Mouse (Mus musculus): Measurements from ENCODE around the gene Arhgap32. TPM values are rescaled to one million over a fixed set of nuclear protein-coding genes. Genes with fewer than 3 reads are reported as not detected.
"Not testable (repeated sequence)": the region's sequence is repeated elsewhere in the genome, so short reads cannot be mapped to it uniquely, and the experiment has no call there.

The Arhgap32 gene
- total and polyA plus RNA-seq, 2 experiments from 2014 or later = 12.9 to 40.9 TPM

GRCm38 (mm10) chr9:32159724-32160123 is 43.8 kb downstream of the Arhgap32 start:
- no peaks in the 10 kb centered on the region for H3K27me3 ChIP-seq (ENCODE audit: insufficient read depth, low read length)
- no peaks in the 10 kb centered on the region for H3K36me3 ChIP-seq (ENCODE audit: insufficient read depth)
- 68% methylated on average over 3 of the region's 3 CpGs for WGBS
- TF ChIP-seq CTCF (IDR thresholded peaks at IDR 0.05; ENCODE audit: low read depth) = no peak
- ATAC-seq = no peak
- no peak overlapping the region for H3K4me2 ChIP-seq (ENCODE audit: low read depth)
- no peaks in the 10 kb centered on the region for H3K9me3 ChIP-seq (ENCODE audit: low read length)
- H3K4me1 ChIP-seq (ENCODE audit: insufficient read depth) = 0 out of 2 replicates have a peak, but pooled peaks cover 6% of the 10 kb centered on the region
- no peak overlapping the region for H3K27ac ChIP-seq (ENCODE audit: low read depth, low read length)
- no peak overlapping the region for H3K4me3 ChIP-seq (ENCODE audit: low read depth, low read length)
- no peak overlapping the region for H3K9ac ChIP-seq
- no peak for DNase-seq

DNA sequence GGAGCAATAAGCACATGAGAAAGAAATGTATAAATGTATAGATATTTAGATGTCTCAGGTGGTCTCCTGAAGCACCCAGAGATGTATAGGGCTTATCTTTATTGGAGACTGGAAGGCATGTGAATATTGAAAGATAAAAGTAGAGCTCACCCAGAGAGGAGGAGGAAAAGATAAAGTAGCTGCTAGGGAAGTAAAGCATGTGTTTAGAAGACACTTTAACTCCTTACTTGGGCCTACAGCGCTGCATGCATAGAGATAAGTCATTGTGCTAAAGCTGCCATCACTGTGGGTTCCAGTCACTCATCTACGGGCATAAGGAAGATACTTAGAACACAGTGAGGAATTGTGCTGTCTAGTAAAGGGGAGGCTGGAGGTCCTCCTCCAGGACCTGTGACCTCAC is 46.9 kb downstream of the Arhgap32 start:
- 0 out of 2 replicates have a peak, but pooled peaks cover 6% of the 10 kb centered on the region for H3K4me1 ChIP-seq (ENCODE audit: insufficient read depth)
- no peak overlapping the region for H3K27ac ChIP-seq (ENCODE audit: low read depth, low read length)
- no peaks in the 10 kb centered on the region for H3K27me3 ChIP-seq (ENCODE audit: insufficient read depth, low read length)
- no peak overlapping the region for H3K4me3 ChIP-seq (ENCODE audit: low read depth, low read length)
- DNase-seq = no peak
- H3K36me3 ChIP-seq (ENCODE audit: insufficient read depth) = no peaks in the 10 kb centered on the region
- no peak for TF ChIP-seq CTCF (IDR thresholded peaks at IDR 0.05; ENCODE audit: low read depth)
- no peak overlapping the region for H3K9ac ChIP-seq
- no peak overlapping the region for H3K4me2 ChIP-seq (ENCODE audit: low read depth)
- 83% methylated on average over 2 of the region's 2 CpGs for WGBS
- H3K9me3 ChIP-seq (ENCODE audit: low read length) = no peaks in the 10 kb centered on the region
- ATAC-seq = no peak

GRCm38 (mm10) chr9:32163820-32164219 is 47.9 kb downstream of the Arhgap32 start:
- H3K27ac ChIP-seq (ENCODE audit: low read depth, low read length); ATAC-seq; H3K4me3 ChIP-seq (ENCODE audit: low read depth, low read length); H3K9me3 ChIP-seq (ENCODE audit: low read length); H3K4me2 ChIP-seq (ENCODE audit: low read depth); H3K9ac ChIP-seq; DNase-seq; H3K4me1 ChIP-seq (ENCODE audit: insufficient read depth); H3K27me3 ChIP-seq (ENCODE audit: insufficient read depth, low read length); H3K36me3 ChIP-seq (ENCODE audit: insufficient read depth): not testable (repeated sequence)
- 47% methylated on average over 6 of the region's 6 CpGs for WGBS

DNA sequence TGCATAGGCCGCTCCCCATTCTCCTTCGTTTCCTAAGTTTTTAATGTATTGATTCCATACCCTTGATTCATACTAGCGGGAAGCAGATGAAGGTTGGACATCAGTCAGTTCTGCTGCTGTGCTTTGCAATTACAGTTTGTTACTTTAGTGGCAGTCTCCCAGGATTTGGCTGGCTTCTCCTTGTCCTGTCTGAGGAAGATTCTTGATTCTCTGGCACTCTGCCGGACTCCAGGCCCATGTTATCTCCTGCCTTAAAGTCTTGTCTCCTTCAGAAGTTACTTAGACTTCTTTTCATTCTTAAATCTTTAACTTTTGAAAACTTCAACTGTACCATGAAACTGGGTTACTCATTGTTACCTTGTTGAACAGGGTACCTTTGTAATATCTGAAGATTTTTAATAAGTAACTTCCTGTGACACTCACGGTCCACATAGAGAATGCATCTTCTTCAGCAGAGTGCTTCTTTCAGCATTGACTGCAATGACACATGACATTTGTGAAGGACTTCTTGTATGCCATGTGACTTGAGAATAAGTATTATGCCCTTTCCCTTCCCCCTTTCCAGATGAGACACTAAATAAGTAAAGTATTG is 52.7 kb downstream of the Arhgap32 start:
- WGBS = 86% methylated on average over 5 of the region's 5 CpGs
- DNase-seq = no peak
- no peak for ATAC-seq
- no peak for TF ChIP-seq CTCF (IDR thresholded peaks at IDR 0.05; ENCODE audit: low read depth)
- no peak overlapping the region for H3K27ac ChIP-seq (ENCODE audit: low read depth, low read length)
- no peak overlapping the region for H3K9ac ChIP-seq
- H3K27me3 ChIP-seq (ENCODE audit: insufficient read depth, low read length) = no peaks in the 10 kb centered on the region
- H3K4me1 ChIP-seq (ENCODE audit: insufficient read depth) = no peaks in the 10 kb centered on the region
- no peak overlapping the region for H3K4me3 ChIP-seq (ENCODE audit: low read depth, low read length)
- no peak overlapping the region for H3K4me2 ChIP-seq (ENCODE audit: low read depth)
- no peaks in the 10 kb centered on the region for H3K36me3 ChIP-seq (ENCODE audit: insufficient read depth)
- H3K9me3 ChIP-seq (ENCODE audit: low read length) = no peaks in the 10 kb centered on the region

DNA sequence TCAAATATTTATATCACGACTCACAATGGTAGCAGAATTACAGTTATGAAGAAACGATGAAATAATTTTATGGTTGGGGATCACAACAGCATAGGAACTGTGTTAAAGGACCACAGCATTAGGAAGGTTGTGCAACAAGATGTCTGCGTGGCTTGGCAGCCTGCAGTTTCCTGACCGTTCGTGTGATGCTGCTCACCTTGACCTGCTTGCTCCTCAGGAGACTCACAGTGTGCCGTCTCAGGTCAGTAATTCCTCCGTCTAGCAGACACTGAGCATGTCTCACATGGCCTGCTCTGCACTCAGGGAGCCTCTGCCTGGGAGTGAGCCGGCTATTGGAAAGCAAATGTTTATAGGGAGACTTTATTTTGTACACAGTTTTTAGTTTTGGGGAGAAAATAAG is 54.8 kb downstream of the Arhgap32 start:
- ATAC-seq (no peak), DNase-seq (no peak)
- Histone ChIP-seq H3K9ac (no peak overlapping the region), H3K27ac (ENCODE audit: low read depth, low read length) (no peak overlapping the region), H3K9me3 (ENCODE audit: low read length) (no peaks in the 10 kb centered on the region), H3K36me3 (ENCODE audit: insufficient read depth) (0 out of 2 replicates have a peak, but pooled peaks cover 3% of the 10 kb centered on the region), H3K4me1 (ENCODE audit: insufficient read depth) (no peaks in the 10 kb centered on the region), H3K4me3 (ENCODE audit: low read depth, low read length) (no peak overlapping the region), H3K27me3 (ENCODE audit: insufficient read depth, low read length) (no peaks in the 10 kb centered on the region), H3K4me2 (ENCODE audit: low read depth) (no peak overlapping the region)
- TF ChIP-seq CTCF (IDR thresholded peaks at IDR 0.05; ENCODE audit: low read depth) = no peak
- WGBS = 88% methylated on average over 8 of the region's 8 CpGs

- Histone ChIP-seq H3K4me1 (ENCODE audit: insufficient read depth) (peaks cover 4% of the 10 kb centered on the region; the same call in 1 of the 2 replicates), H3K9ac (no peak overlapping the region), H3K27me3 (ENCODE audit: insufficient read depth, low read length) (no peaks in the 10 kb centered on the region), H3K4me3 (ENCODE audit: low read depth, low read length) (no peak overlapping the region), H3K36me3 (ENCODE audit: insufficient read depth) (0 out of 2 replicates have a peak, but pooled peaks cover 3% of the 10 kb centered on the region), H3K9me3 (ENCODE audit: low read length) (no peaks in the 10 kb centered on the region), H3K4me2 (ENCODE audit: low read depth) (no peak overlapping the region), H3K27ac (ENCODE audit: low read depth, low read length) (no peak overlapping the region)
- TF ChIP-seq CTCF (IDR thresholded peaks at IDR 0.05; ENCODE audit: low read depth) = no peak
- DNase-seq = no peak
- 27% methylated on average over 4 of the region's 4 CpGs for WGBS
- no peak; the same call in 1 of the 2 replicates for ATAC-seq
Observed at GRCm38 (mm10) chr9:32176612-32177011, 60.7 kb downstream of the Arhgap32 start.

GRCm38 (mm10) chr9:32181170-32181569 is 65.2 kb downstream of the Arhgap32 start:
- ATAC-seq = no peak
- DNase-seq = no peak
- Histone ChIP-seq H3K9me3 (ENCODE audit: low read length) (no peaks in the 10 kb centered on the region), H3K27ac (ENCODE audit: low read depth, low read length) (no peak overlapping the region), H3K4me2 (ENCODE audit: low read depth) (no peak overlapping the region), H3K27me3 (ENCODE audit: insufficient read depth, low read length) (no peaks in the 10 kb centered on the region), H3K9ac (no peak overlapping the region), H3K4me3 (ENCODE audit: low read depth, low read length) (no peak overlapping the region), H3K4me1 (ENCODE audit: insufficient read depth) (peaks cover 4% of the 10 kb centered on the region; the same call in 1 of the 2 replicates), H3K36me3 (ENCODE audit: insufficient read depth) (peaks cover 32% of the 10 kb centered on the region)
- 67% methylated on average over 2 of the region's 2 CpGs for WGBS
- no peak for TF ChIP-seq CTCF (IDR thresholded peaks at IDR 0.05; ENCODE audit: low read depth)

Data from forebrain, postnatal 0 days (tissue).